Mouse (Mus musculus): Measurements from ENCODE around the gene Farp1. TPM values are rescaled to one million over a fixed set of nuclear protein-coding genes. Genes with fewer than 3 reads are reported as not detected.
"Not testable (repeated sequence)": the region's sequence is repeated elsewhere in the genome, so short reads cannot be mapped to it uniquely, and the experiment has no call there.

Farp1 gene
- polyA plus RNA-seq, 1 experiment from 2014 or later: 27.9 TPM

- peak overlapping the region; percentile 95 for H3K4me3 ChIP-seq (replicated peaks)
- H3K4me2 ChIP-seq: peak overlapping the region; percentile 94
- no peak for ATAC-seq (ENCODE audit: low FRiP score)
- 3% methylated on average over 19 of the region's 19 CpGs for WGBS
- H3K9me3 ChIP-seq: no peaks in the 10 kb centered on the region
- no peaks in the 10 kb centered on the region for H3K36me3 ChIP-seq (replicated peaks)
- peaks cover 35% of the 10 kb centered on the region for H3K4me1 ChIP-seq
- peak overlapping the region; percentile 98 for H3K9ac ChIP-seq
- 0 out of 2 replicates have a peak overlapping the region, but pooled peaks have one; percentile 84 for H3K27ac ChIP-seq
- peaks cover 15% of the 10 kb centered on the region for H3K27me3 ChIP-seq
Measured at GRCm38 (mm10) chr14:121036612-121037221, 1.7 kb downstream of the Farp1 start.

GRCm38 (mm10) chr14:121037276-121037675 lies 2.3 kb downstream of the Farp1 start:
- 53% methylated on average over 7 of the region's 7 CpGs for WGBS
- H3K27ac ChIP-seq: no peak overlapping the region
- H3K9ac ChIP-seq: peak overlapping the region; percentile 98; the same call in 1 of the 2 replicates
- peaks cover 15% of the 10 kb centered on the region for H3K27me3 ChIP-seq
- no peak for ATAC-seq (ENCODE audit: low FRiP score)
- H3K4me3 ChIP-seq (replicated peaks): peak overlapping the region; percentile 95
- peaks cover 35% of the 10 kb centered on the region for H3K4me1 ChIP-seq
- no peaks in the 10 kb centered on the region for H3K36me3 ChIP-seq (replicated peaks)
- H3K9me3 ChIP-seq: no peaks in the 10 kb centered on the region
- peak overlapping the region; percentile 94 for H3K4me2 ChIP-seq

DNA sequence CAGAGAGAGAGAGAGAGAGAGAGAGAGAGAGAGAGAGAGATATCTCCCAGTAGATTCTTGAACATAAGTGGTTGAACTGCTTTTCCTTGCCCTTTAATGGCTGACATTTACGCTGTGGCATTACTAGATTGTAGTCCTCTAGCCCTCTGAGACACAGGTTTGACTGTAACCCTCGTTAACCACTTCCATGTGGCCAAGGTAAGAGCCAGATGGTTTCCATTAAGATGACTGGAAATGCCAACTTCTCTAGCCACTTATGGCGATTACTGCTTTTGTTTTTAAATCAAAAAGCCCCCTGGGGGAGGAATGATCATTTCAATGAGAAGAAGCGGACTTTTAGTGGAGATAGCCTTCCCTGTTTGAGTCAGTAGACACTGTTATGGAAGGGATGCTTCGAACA lies 3.7 kb downstream of the Farp1 start:
- Histone ChIP-seq H3K27me3 (peaks cover 9% of the 10 kb centered on the region), H3K36me3 (replicated peaks) (no peaks in the 10 kb centered on the region), H3K4me2 (no peak overlapping the region), H3K9me3 (no peaks in the 10 kb centered on the region), H3K27ac (no peak overlapping the region), H3K9ac (no peak overlapping the region), H3K4me3 (replicated peaks) (no peak overlapping the region), H3K4me1 (peaks cover 35% of the 10 kb centered on the region)
- no peak for ATAC-seq (ENCODE audit: low FRiP score)
- WGBS: 63% methylated on average over 5 of the region's 5 CpGs

- H3K4me2 ChIP-seq: no peak overlapping the region
- no peak overlapping the region for H3K4me3 ChIP-seq (replicated peaks)
- WGBS: 74% methylated on average over 3 of the region's 3 CpGs
- 0 out of 2 replicates have a peak, but pooled peaks cover 8% of the 10 kb centered on the region for H3K4me1 ChIP-seq
- H3K27me3 ChIP-seq: no peaks in the 10 kb centered on the region
- no peak overlapping the region for H3K27ac ChIP-seq
- no peak for ATAC-seq (ENCODE audit: low FRiP score)
- H3K9me3 ChIP-seq: no peaks in the 10 kb centered on the region
- H3K9ac ChIP-seq: no peak overlapping the region
- no peaks in the 10 kb centered on the region for H3K36me3 ChIP-seq (replicated peaks)
Measured at GRCm38 (mm10) chr14:121044145-121044544, 9.1 kb downstream of the Farp1 start.

DNA sequence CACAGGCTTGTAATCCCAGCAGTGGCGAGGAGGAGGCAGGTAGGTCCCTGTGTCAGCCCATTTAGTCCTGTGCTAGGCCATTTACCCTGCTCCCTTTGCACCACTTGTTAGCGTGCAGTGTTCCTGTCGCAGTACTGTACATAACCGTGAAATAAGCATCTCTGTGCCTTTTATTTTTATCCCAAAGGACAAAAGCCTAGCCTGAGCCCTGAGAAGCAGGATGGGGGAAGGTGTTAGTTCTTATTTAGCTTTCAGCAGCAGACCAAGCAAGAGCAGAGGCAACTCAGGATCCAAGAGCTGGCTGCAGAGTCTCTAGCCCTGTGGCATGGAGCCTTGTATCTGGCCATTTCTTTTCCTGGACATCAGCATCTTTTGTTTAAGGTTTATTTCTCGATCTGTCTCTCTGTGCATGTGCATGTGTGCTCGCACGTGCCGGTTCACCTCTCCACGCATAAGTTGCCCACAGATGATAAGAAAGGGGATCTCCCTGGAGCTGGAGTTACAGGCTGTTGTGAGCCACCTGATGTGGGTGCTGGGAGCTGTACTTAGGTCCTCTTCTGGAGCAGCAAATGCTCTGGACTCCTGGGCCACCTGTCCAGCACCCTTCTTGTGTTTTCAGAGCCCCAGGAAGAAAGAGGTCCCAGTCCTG lies 11.4 kb downstream of the Farp1 start:
- Histone ChIP-seq H3K27me3 (no peaks in the 10 kb centered on the region), H3K4me3 (replicated peaks) (no peak overlapping the region), H3K36me3 (replicated peaks) (no peaks in the 10 kb centered on the region), H3K9ac (no peak overlapping the region), H3K4me1 (0 out of 2 replicates have a peak, but pooled peaks cover 8% of the 10 kb centered on the region), H3K9me3 (no peaks in the 10 kb centered on the region), H3K4me2 (no peak overlapping the region), H3K27ac (no peak overlapping the region)
- 85% methylated on average over 9 of the region's 9 CpGs for WGBS
- no peak for ATAC-seq (ENCODE audit: low FRiP score)

DNA sequence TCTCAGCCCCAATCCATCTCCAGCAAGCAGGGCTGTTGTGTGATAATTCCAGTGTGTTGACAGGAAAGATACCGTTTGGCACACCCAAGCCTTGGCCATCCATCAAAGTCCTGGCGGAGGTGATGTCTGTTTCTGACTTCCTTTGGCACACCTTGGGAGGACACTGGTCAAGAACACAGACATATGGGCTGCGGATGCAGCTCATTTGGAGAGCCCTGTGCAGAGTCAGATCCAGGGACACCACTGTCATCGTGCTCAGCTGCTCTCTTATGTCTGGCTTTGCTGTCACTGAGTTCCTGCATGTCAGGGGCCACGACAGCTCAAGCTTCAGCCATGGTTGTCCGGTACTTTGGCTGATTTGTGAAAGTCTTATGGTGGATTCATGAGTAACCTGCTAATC lies 12.8 kb downstream of the Farp1 start:
- peaks cover 15% of the 10 kb centered on the region for H3K4me1 ChIP-seq
- no peak for ATAC-seq (ENCODE audit: low FRiP score)
- no peaks in the 10 kb centered on the region for H3K27me3 ChIP-seq
- 86% methylated on average over 6 of the region's 6 CpGs for WGBS
- no peak overlapping the region for H3K9ac ChIP-seq
- no peak overlapping the region for H3K4me3 ChIP-seq (replicated peaks)
- H3K4me2 ChIP-seq: no peak overlapping the region
- H3K9me3 ChIP-seq: no peaks in the 10 kb centered on the region
- no peaks in the 10 kb centered on the region for H3K36me3 ChIP-seq (replicated peaks)
- H3K27ac ChIP-seq: no peak overlapping the region

GRCm38 (mm10) chr14:121051002-121051401 lies 16.0 kb downstream of the Farp1 start:
- not testable (repeated sequence) for H3K9ac ChIP-seq; H3K9me3 ChIP-seq; H3K36me3 ChIP-seq (replicated peaks); H3K4me2 ChIP-seq; H3K27ac ChIP-seq; H3K4me3 ChIP-seq (replicated peaks); H3K27me3 ChIP-seq; ATAC-seq (ENCODE audit: low FRiP score)
- WGBS: 89% methylated on average over 3 of the region's 4 CpGs
- H3K4me1 ChIP-seq: peaks cover 37% of the 10 kb centered on the region

DNA sequence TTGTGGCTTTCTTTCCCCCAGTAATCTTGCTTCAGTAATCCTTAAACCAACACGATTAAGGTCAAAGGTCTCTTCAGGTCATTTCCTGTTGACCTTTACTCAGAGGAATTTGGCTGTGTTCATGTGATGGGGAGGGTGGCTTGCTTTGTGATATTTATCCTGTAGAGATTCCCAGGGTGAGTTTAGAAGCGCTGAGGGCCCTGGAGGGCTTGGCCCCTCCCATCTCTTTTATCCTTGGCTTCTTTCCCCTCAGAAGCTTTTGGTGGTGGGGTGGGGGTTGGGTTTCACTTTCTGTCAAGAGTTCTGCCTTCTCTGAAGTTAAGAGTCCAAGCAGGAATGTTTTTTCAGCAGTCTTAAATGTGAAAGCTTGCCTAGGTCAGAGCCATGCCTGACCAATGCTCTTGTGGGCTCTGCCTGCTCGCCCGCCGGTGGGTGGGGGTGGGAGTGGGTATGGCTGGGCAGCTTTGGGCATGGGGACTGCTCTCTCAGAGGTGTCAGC lies 18.1 kb downstream of the Farp1 start:
- H3K9me3 ChIP-seq: no peaks in the 10 kb centered on the region
- peak overlapping the region; percentile 28 for H3K4me2 ChIP-seq
- 2% methylated on average over 5 of the region's 5 CpGs for WGBS
- H3K27ac ChIP-seq: no peak overlapping the region
- H3K9ac ChIP-seq: no peak overlapping the region
- no peak overlapping the region for H3K4me3 ChIP-seq (replicated peaks)
- no peaks in the 10 kb centered on the region for H3K27me3 ChIP-seq
- H3K4me1 ChIP-seq: peaks cover 32% of the 10 kb centered on the region
- 0 out of 2 replicates have a peak, but pooled peaks have one; percentile 51 for ATAC-seq (ENCODE audit: low FRiP score)
- H3K36me3 ChIP-seq (replicated peaks): no peaks in the 10 kb centered on the region

DNA sequence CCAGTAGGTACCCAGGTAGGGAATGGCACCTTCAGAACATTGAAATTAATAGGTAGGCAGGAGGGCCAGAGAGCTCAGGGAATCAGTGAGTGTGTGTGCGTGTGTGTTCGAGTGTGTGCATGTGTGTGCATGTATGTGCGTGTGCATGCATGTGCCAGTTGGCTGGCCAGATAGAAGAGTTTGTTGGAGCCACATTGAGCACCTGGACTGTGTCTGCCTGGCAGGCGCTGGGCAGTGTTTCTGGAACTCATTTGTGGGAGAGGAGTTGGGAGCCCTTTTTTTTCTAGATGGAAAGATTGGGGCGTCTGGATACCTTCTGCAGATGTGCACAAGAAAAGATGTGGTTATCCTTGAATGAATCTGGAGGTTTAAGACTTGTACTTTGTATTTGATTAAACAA lies 19.1 kb downstream of the Farp1 start:
- H3K4me3 ChIP-seq (replicated peaks): no peak overlapping the region
- H3K9ac ChIP-seq: no peak overlapping the region
- H3K36me3 ChIP-seq (replicated peaks): no peaks in the 10 kb centered on the region
- ATAC-seq (ENCODE audit: low FRiP score): no peak
- H3K27ac ChIP-seq: no peak overlapping the region
- H3K4me1 ChIP-seq: peaks cover 34% of the 10 kb centered on the region
- H3K4me2 ChIP-seq: no peak overlapping the region
- no peaks in the 10 kb centered on the region for H3K27me3 ChIP-seq
- 57% methylated on average over 5 of the region's 5 CpGs for WGBS
- H3K9me3 ChIP-seq: no peaks in the 10 kb centered on the region

GRCm38 (mm10) chr14:121057750-121058149 lies 22.8 kb downstream of the Farp1 start:
- Histone ChIP-seq H3K27me3 (no peaks in the 10 kb centered on the region), H3K36me3 (replicated peaks) (no peaks in the 10 kb centered on the region), H3K4me2 (no peak overlapping the region), H3K4me1 (peaks cover 58% of the 10 kb centered on the region), H3K4me3 (replicated peaks) (no peak overlapping the region), H3K27ac (no peak overlapping the region), H3K9ac (no peak overlapping the region), H3K9me3 (no peaks in the 10 kb centered on the region)
- 93% methylated on average over 5 of the region's 5 CpGs for WGBS
- no peak for ATAC-seq (ENCODE audit: low FRiP score)

GRCm38 (mm10) chr14:121058481-121058880 lies 23.5 kb downstream of the Farp1 start:
- no peaks in the 10 kb centered on the region for H3K27me3 ChIP-seq
- 91% methylated on average over 1 of the region's 1 CpGs for WGBS
- peaks cover 58% of the 10 kb centered on the region for H3K4me1 ChIP-seq
- H3K9me3 ChIP-seq: no peaks in the 10 kb centered on the region
- ATAC-seq (ENCODE audit: low FRiP score): no peak
- H3K9ac ChIP-seq: no peak overlapping the region
- H3K4me2 ChIP-seq: no peak overlapping the region
- H3K36me3 ChIP-seq (replicated peaks): no peaks in the 10 kb centered on the region
- H3K4me3 ChIP-seq (replicated peaks): no peak overlapping the region
- no peak overlapping the region for H3K27ac ChIP-seq

DNA sequence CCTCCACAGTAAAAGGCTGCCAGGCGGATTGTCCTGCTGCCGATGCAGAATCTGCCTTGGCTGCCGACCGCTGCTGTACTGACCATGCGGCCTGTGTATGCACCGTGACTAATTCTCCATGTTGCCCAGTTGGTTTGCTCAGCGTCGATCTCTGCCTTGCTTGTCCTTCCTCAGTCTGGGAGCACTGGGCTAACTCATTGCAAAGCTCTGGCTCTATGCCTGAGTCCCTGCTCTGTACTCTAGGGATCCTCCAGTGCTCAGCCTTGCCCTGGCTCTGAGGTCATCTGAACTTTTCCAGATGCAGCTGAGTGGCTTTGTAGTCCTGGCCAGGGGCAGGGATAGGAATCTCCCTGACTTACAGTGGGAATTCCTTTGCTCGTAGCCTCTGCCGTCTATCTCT lies 24.3 kb downstream of the Farp1 start:
- H3K4me1 ChIP-seq: peaks cover 54% of the 10 kb centered on the region

DNA sequence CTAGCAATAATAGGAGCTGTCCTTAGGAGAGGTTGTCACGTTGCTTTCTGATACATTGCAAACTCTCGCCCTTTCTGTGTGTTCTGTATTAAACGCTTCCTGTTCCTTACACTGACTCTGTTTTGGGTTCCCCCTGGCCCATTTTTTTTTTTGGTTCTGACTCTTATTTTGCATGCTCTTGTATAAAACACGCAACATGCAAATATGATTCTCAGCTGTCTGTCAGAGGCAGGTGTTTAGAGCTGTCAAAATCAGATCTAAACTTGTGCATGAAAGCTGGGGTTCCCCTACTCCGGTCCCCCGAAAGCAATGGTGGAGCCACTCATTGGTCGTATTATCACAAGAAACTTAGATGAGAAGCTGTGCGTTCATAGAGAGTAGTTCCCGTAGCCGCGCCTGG lies 25.5 kb downstream of the Farp1 start:
- Histone ChIP-seq H3K9ac (no peak overlapping the region), H3K4me1 (peaks cover 52% of the 10 kb centered on the region)

More for the DNA sequence above, 24.3 kb downstream of the Farp1 start:
- Histone ChIP-seq H3K9me3 (no peaks in the 10 kb centered on the region), H3K27me3 (no peaks in the 10 kb centered on the region), H3K36me3 (replicated peaks) (no peaks in the 10 kb centered on the region), H3K9ac (no peak overlapping the region), H3K4me3 (replicated peaks) (no peak overlapping the region), H3K4me2 (no peak overlapping the region), H3K27ac (no peak overlapping the region)
- ATAC-seq (ENCODE audit: low FRiP score): no peak
- 51% methylated on average over 10 of the region's 10 CpGs for WGBS

More for the DNA sequence above, 25.5 kb downstream of the Farp1 start:
- no peaks in the 10 kb centered on the region for H3K9me3 ChIP-seq
- WGBS: 77% methylated on average over 11 of the region's 11 CpGs
- peaks cover 2% of the 10 kb centered on the region; the same call in 1 of the 2 replicates for H3K36me3 ChIP-seq (replicated peaks)
- no peaks in the 10 kb centered on the region for H3K27me3 ChIP-seq
- H3K4me2 ChIP-seq: no peak overlapping the region
- no peak overlapping the region for H3K4me3 ChIP-seq (replicated peaks)
- H3K27ac ChIP-seq: no peak overlapping the region
- ATAC-seq (ENCODE audit: low FRiP score): no peak

Data from forebrain, embryonic 12.5 days (tissue).